Mouse (Mus musculus): ENCODE measurements at regions not wholly inside any gene's neighbourhood (a gene's known extent, or its start where the extent isn't known, plus 50 kb on each side); places are given as distances from the start of the nearest gene placed in this dataset.
"Not testable (repeated sequence)": the region's sequence is repeated elsewhere in the genome, so short reads cannot be mapped to it uniquely, and the experiment has no call there.

DNA sequence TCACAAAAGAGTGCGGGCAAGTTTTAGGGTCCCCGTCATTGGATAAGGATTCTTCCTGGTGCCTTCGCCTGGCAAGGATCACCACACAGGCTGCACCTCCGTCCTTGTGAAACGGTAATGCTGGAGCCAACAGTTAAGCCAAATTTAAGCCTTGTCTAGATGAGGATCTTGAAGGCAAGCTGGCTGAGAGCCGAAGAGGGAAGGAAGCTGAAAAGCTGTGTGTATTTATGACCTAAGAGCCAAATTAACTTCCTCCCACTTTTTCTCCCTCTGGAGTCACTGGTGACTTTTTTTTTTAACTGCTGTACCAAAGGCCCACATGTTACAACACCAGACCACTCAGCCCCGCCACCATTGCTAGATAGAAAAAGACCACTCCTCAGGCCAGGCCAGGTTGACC lies 249.1 kb upstream of the Jarid2 start:
- ATAC-seq (replicated peaks in 1 of 2; ENCODE audit: insufficient read depth in 1 of 2, low FRiP score in 2 of 2, low TSS enrichment in 1 of 2, low read depth in 1 of 2, poor library complexity in 2 of 2, severe bottlenecking in 2 of 2): peak; percentile 19 to 51; a peak in 3 of 4 replicates

GRCm38 (mm10) chr13:44482661-44483060 lies 246.6 kb upstream of the Jarid2 start:
- peak; percentile 83 to 89 for ATAC-seq (replicated peaks in 1 of 2; ENCODE audit: insufficient read depth in 1 of 2, low FRiP score in 2 of 2, low TSS enrichment in 1 of 2, low read depth in 1 of 2, poor library complexity in 2 of 2, severe bottlenecking in 2 of 2)

GRCm38 (mm10) chr13:44484582-44485329 lies 244.5 kb upstream of the Jarid2 start:
- ATAC-seq (replicated peaks in 1 of 2; ENCODE audit: insufficient read depth in 1 of 2, low FRiP score in 2 of 2, low TSS enrichment in 1 of 2, low read depth in 1 of 2, poor library complexity in 2 of 2, severe bottlenecking in 2 of 2): no peak

DNA sequence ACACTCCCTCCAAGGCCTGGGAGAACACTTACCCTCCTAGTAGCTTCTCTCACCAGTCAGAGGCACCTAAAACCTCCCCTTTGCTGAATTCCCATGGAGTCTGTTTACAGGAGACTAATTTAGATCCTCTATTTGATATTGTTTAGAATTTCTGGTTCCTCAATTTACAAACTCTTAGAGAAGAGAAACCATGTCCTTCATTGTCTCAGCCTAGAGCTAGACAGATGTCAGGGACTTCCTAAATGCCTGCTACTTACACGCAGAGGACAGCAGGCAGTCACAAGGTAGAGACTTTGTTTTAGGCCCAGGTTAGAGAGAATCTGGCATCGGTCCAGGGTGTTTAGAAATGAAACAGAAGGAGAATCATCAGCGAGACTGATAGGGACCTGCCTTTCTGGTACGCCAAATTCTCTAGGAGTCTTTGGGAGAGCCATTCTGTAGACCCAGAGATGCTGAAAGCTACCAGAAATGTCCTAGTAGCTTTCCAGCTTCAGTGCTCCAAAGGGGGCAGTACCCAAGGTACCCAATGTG lies 238.3 kb upstream of the Jarid2 start:
- ATAC-seq (replicated peaks in 1 of 2; ENCODE audit: insufficient read depth in 1 of 2, low FRiP score in 2 of 2, low TSS enrichment in 1 of 2, low read depth in 1 of 2, poor library complexity in 2 of 2, severe bottlenecking in 2 of 2): no peak

- no peak for ATAC-seq (replicated peaks in 1 of 2; ENCODE audit: insufficient read depth in 1 of 2, low FRiP score in 2 of 2, low TSS enrichment in 1 of 2, low read depth in 1 of 2, poor library complexity in 2 of 2, severe bottlenecking in 2 of 2)
Measured at GRCm38 (mm10) chr13:44493884-44494283, 235.4 kb upstream of the Jarid2 start.

- no peak for ATAC-seq (replicated peaks in 1 of 2; ENCODE audit: insufficient read depth in 1 of 2, low FRiP score in 2 of 2, low TSS enrichment in 1 of 2, low read depth in 1 of 2, poor library complexity in 2 of 2, severe bottlenecking in 2 of 2)
Measured at GRCm38 (mm10) chr13:44495450-44495849, 233.8 kb upstream of the Jarid2 start.

DNA sequence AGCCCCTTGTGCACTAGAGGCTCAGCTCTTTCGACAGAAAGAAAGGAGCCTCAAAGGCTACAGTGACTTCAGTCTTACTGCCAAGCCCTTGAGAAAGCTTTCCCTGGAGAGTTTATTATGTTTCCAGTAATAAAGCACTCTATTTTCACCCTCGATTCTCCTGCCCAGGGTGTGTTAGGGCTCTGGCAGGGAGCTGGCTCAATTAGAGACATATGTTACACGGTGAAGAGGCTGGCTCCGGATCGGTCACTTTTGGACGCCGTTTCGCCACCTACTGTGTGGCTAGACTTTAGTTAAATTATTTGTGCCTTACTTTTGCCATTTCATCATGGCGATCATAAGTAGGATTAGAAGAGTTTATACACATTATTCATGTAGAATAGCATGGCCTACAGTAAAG lies 232.7 kb upstream of the Jarid2 start:
- no peak for ATAC-seq (replicated peaks in 1 of 2; ENCODE audit: insufficient read depth in 1 of 2, low FRiP score in 2 of 2, low TSS enrichment in 1 of 2, low read depth in 1 of 2, poor library complexity in 2 of 2, severe bottlenecking in 2 of 2)

GRCm38 (mm10) chr13:44500896-44501295 lies 228.4 kb upstream of the Jarid2 start:
- not testable (repeated sequence) for ATAC-seq (replicated peaks in 1 of 2; ENCODE audit: insufficient read depth in 1 of 2, low FRiP score in 2 of 2, low TSS enrichment in 1 of 2, low read depth in 1 of 2, poor library complexity in 2 of 2, severe bottlenecking in 2 of 2)

DNA sequence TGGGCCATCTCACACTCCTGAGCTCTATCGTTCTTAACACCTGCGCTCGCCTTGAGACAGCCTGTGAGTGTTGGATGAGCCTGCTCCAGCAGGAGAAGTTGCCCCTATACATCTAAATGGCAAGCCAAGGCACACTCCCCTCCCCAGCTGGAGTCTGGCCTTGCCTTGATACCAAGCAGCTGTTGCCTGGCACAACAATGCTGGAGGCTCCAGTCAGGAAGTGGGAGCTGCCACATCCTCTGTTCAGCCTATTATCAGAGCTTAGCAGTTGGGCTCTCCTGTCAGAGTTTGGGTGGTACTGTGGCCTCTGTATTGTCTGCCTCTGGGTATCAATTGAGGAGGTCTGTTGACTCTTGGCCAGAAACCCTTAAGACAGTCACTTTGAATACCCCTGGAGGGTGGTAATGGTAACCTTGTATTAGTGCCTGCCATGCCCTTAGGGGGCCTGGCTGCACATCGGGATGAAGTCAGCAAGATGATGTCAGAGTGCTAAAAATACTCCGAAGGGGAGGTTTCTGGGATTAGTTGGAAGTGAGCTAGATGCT lies 227.4 kb upstream of the Jarid2 start:
- peak; percentile 86 to 95 for ATAC-seq (replicated peaks in 1 of 2; ENCODE audit: insufficient read depth in 1 of 2, low FRiP score in 2 of 2, low TSS enrichment in 1 of 2, low read depth in 1 of 2, poor library complexity in 2 of 2, severe bottlenecking in 2 of 2)

DNA sequence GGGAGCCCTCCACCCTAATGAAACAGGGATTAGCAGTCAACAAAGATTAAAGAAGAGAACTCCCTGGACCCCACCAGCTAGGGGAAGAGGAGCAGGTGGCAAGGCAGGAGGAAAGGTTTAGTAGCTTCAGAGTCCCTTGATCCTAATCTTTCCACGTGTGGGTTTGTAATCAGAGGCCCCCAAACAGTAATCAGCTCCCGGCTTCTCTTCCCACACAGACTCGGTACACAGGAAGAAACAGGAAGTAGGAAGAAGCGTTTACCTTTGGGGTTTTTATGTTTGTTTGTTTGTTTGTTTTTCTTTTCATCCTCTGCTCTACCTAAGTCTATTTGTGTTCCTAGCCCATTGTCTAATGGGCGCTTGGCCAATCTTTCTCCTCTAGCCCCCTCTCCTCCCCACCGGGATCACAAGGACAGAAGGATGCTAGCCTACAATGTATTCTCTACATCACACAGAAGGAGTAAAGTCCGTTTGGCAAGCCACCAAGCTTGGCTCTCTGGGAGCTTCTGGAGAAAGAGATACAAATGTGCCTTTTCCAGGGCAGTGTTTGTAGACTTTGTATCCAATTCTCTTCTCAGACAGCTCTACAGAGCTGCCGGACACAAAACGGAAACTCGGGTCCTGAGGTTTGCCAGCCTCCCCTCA lies 226.5 kb upstream of the Jarid2 start:
- ATAC-seq (replicated peaks in 1 of 2; ENCODE audit: insufficient read depth in 1 of 2, low FRiP score in 2 of 2, low TSS enrichment in 1 of 2, low read depth in 1 of 2, poor library complexity in 2 of 2, severe bottlenecking in 2 of 2): no peak

DNA sequence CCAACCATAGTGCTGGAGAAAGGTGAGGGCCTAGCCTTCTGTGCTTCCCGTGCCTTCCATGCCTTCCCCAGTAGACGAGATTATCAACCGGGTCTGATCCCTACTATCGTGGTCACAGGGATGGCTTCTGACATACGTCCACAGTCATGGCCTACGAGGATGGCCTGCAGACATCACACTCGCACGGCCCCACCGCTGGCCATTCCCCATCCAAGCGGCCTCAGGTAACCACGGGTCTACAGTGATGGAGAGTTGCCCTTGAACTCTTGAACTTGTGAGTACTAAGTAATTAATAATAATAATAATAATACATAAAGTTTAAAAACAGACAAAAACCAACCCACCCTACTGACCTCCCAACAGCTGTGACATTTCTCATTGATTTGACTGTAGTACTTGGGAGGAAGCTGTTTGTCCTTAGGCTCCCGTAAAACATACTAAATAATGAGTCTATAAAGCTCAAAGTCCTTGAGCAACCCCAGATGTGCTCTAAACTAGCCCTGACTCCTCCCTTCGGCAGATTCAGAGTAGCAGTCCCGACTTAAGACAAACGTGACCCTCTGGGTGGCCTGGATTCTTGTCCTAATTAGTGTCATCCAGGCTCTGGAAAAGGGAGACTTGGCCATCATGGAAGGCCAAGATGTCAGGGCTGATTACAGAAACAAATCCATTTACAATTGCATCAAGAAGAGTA lies 225.9 kb upstream of the Jarid2 start:
- no peak for ATAC-seq (replicated peaks in 1 of 2; ENCODE audit: insufficient read depth in 1 of 2, low FRiP score in 2 of 2, low TSS enrichment in 1 of 2, low read depth in 1 of 2, poor library complexity in 2 of 2, severe bottlenecking in 2 of 2)

DNA sequence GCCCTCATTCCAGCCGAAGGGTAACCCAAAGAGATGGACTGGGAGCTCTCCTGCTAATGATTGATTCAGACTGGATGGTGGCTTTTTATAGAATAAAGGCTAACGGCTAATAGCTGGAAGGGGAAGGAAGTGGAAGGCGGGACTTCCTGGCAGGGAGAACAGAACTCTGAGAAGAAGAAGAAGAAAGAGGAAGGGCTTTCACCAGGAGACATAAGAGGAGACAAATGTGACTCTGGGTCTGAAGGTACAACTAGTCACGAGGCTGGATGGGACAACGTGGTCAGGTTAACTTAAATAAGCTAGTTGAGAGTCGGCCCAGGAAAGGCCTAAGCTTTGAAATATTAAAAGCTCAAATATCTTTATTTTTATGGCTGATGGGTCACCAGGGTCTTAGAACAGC lies 224.8 kb upstream of the Jarid2 start:
- ATAC-seq (replicated peaks in 1 of 2; ENCODE audit: insufficient read depth in 1 of 2, low FRiP score in 2 of 2, low TSS enrichment in 1 of 2, low read depth in 1 of 2, poor library complexity in 2 of 2, severe bottlenecking in 2 of 2): peak; percentile 18 to 25; a peak in 1 of 4 replicates

DNA sequence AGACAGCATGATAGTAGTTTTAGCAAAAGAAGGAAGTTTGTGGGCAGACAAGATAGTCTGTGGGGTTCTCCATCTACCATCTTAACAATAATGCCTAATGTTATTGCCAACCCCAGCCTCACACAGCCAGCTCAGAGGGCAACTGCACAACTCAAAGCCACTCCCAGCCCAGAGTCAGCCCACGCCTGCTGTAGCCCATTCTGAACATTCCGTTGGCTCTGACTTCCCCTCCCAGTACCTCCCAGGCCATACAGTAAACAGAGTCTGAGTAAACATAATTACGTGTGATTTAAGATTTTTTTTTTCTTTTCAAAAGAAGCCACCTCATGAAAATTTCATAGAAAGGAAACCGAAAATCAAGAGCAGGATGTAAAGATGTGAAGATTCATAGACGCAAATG lies 222.3 kb upstream of the Jarid2 start:
- no peak for ATAC-seq (replicated peaks in 1 of 2; ENCODE audit: insufficient read depth in 1 of 2, low FRiP score in 2 of 2, low TSS enrichment in 1 of 2, low read depth in 1 of 2, poor library complexity in 2 of 2, severe bottlenecking in 2 of 2)

DNA sequence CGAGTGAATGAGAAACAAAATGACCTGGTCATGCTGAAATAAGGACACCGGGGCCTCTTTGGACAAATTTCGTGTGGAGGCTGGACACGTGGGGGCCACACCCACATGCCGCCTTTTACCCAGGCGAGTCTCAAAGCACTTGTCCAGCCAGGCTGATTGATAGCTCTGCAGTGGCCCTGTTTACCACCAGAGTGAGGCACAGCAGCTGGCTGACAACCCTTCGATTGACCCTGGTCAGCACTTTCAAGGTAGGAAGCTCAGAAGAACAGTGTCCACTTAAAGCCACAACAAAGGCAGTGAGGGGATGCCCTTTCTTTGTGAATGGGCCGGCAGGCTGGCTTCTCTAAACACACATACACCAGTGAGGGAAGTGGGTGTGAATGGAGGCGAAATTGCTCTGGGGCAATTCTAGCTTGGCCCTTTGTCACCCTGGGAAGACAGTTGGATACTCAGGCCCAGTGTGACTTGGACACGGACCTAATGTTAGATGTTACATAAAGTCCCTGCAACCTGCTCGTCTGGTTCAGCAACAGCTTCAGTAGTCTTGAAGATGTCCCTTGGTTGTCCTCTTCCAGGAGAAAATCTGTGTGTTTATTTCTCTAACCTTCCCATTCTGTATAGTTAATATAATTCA lies 219.6 kb upstream of the Jarid2 start:
- no peak for ATAC-seq (replicated peaks in 1 of 2; ENCODE audit: insufficient read depth in 1 of 2, low FRiP score in 2 of 2, low TSS enrichment in 1 of 2, low read depth in 1 of 2, poor library complexity in 2 of 2, severe bottlenecking in 2 of 2)

GRCm38 (mm10) chr13:44513378-44514285 lies 215.6 kb upstream of the Jarid2 start:
- no peak for ATAC-seq (replicated peaks in 1 of 2; ENCODE audit: insufficient read depth in 1 of 2, low FRiP score in 2 of 2, low TSS enrichment in 1 of 2, low read depth in 1 of 2, poor library complexity in 2 of 2, severe bottlenecking in 2 of 2)

DNA sequence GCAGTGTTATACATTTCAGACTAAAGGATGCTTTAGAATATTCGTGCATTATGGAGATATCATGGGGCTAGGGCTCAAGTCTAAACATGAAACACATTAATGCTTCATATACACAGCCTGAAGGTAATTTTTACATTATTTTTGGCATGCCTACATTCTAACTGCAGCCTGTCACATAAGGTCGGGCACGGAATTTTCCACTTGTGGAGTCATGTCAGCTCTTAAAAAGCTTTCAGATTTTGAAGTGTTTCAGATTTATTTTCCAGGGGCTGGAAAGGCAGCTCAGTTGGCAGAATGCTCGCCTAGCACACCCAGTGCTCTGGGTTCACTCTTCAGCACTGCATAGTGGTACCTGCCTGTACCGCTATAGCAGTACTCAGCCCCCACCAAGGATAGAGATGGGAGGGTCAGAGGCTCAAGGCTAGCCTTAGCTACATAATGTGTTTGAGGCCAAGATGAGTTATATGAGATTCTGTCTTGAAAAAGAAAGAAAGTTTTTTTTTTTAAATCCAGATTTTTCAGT lies 214.6 kb upstream of the Jarid2 start:
- ATAC-seq (replicated peaks in 1 of 2; ENCODE audit: insufficient read depth in 1 of 2, low FRiP score in 2 of 2, low TSS enrichment in 1 of 2, low read depth in 1 of 2, poor library complexity in 2 of 2, severe bottlenecking in 2 of 2): no peak

Data from hematopoietic stem cell, adult 5-6 weeks (primary cell).